Mouse (Mus musculus): ENCODE results near the gene Slc5a4a. TPM values are rescaled to one million over a fixed set of nuclear protein-coding genes. Genes with fewer than 3 reads are reported as not detected.

Slc5a4a gene
- polyA plus RNA-seq, 1 experiment from 2014 or later, result not detected

- no peaks in the 10 kb centered on the region for H3K4me1 ChIP-seq (replicated peaks)
- no peak overlapping the region for H3K9ac ChIP-seq
- no peak overlapping the region for H3K27ac ChIP-seq
- no peaks in the 10 kb centered on the region for H3K36me3 ChIP-seq
- no peak overlapping the region for H3K4me2 ChIP-seq
- 35% methylated on average over 2 of the region's 2 CpGs for WGBS
- no peak overlapping the region for H3K4me3 ChIP-seq
- H3K9me3 ChIP-seq (replicated peaks), result no peaks in the 10 kb centered on the region
- peaks cover 16% of the 10 kb centered on the region; the same call in 1 of the 2 replicates for H3K27me3 ChIP-seq
- ATAC-seq (replicated peaks; ENCODE audit: insufficient number of reproducible peaks, insufficient read depth, low FRiP score, low read depth), result no peak
Measured at GRCm38 (mm10) chr10:76174899-76175298, 27.6 kb downstream of the Slc5a4a start.

GRCm38 (mm10) chr10:76185216-76185615 is 38.0 kb downstream of the Slc5a4a start:
- no peak for ATAC-seq (replicated peaks; ENCODE audit: insufficient number of reproducible peaks, insufficient read depth, low FRiP score, low read depth)
- Histone ChIP-seq H3K4me3 (no peak overlapping the region), H3K27ac (no peak overlapping the region), H3K4me1 (replicated peaks) (no peaks in the 10 kb centered on the region), H3K4me2 (no peak overlapping the region), H3K9ac (no peak overlapping the region), H3K9me3 (replicated peaks) (no peaks in the 10 kb centered on the region), H3K27me3 (0 out of 2 replicates have a peak, but pooled peaks cover 4% of the 10 kb centered on the region), H3K36me3 (no peaks in the 10 kb centered on the region)
- WGBS, result 71% methylated on average over 4 of the region's 4 CpGs

GRCm38 (mm10) chr10:76188010-76188409 is 40.8 kb downstream of the Slc5a4a start:
- 84% methylated on average over 1 of the region's 1 CpGs for WGBS
- 0 out of 2 replicates have a peak, but pooled peaks cover 8% of the 10 kb centered on the region for H3K27me3 ChIP-seq
- H3K27ac ChIP-seq, result no peak overlapping the region
- no peaks in the 10 kb centered on the region for H3K36me3 ChIP-seq
- no peak for ATAC-seq (replicated peaks; ENCODE audit: insufficient number of reproducible peaks, insufficient read depth, low FRiP score, low read depth)
- H3K4me2 ChIP-seq, result no peak overlapping the region
- H3K4me1 ChIP-seq (replicated peaks), result no peaks in the 10 kb centered on the region
- no peak overlapping the region for H3K4me3 ChIP-seq
- H3K9me3 ChIP-seq (replicated peaks), result no peaks in the 10 kb centered on the region
- H3K9ac ChIP-seq, result no peak overlapping the region

- Histone ChIP-seq H3K27ac (no peak overlapping the region), H3K9me3 (replicated peaks) (no peaks in the 10 kb centered on the region), H3K4me2 (no peak overlapping the region), H3K4me1 (replicated peaks) (no peaks in the 10 kb centered on the region), H3K36me3 (no peaks in the 10 kb centered on the region), H3K4me3 (no peak overlapping the region), H3K27me3 (no peaks in the 10 kb centered on the region; the same call in 1 of the 2 replicates), H3K9ac (no peak overlapping the region)
- no peak for ATAC-seq (replicated peaks; ENCODE audit: insufficient number of reproducible peaks, insufficient read depth, low FRiP score, low read depth)
- WGBS, result 82% methylated on average over 3 of the region's 3 CpGs
Measured at GRCm38 (mm10) chr10:76201416-76201815, 54.2 kb downstream of the Slc5a4a start.

GRCm38 (mm10) chr10:76201978-76202377 is 54.7 kb downstream of the Slc5a4a start:
- no peak overlapping the region for H3K4me3 ChIP-seq
- H3K9ac ChIP-seq, result no peak overlapping the region
- WGBS, result 14% methylated on average over 7 of the region's 7 CpGs
- H3K27ac ChIP-seq, result no peak overlapping the region
- no peaks in the 10 kb centered on the region for H3K9me3 ChIP-seq (replicated peaks)
- no peak overlapping the region for H3K4me2 ChIP-seq
- ATAC-seq (replicated peaks; ENCODE audit: insufficient number of reproducible peaks, insufficient read depth, low FRiP score, low read depth), result no peak
- H3K36me3 ChIP-seq, result no peaks in the 10 kb centered on the region
- H3K27me3 ChIP-seq, result no peaks in the 10 kb centered on the region; the same call in 1 of the 2 replicates
- no peaks in the 10 kb centered on the region for H3K4me1 ChIP-seq (replicated peaks)

GRCm38 (mm10) chr10:76203798-76204283 is 56.6 kb downstream of the Slc5a4a start:
- H3K27me3 ChIP-seq, result no peaks in the 10 kb centered on the region; the same call in 1 of the 2 replicates
- ATAC-seq (replicated peaks; ENCODE audit: insufficient number of reproducible peaks, insufficient read depth, low FRiP score, low read depth), result no peak
- peak overlapping the region; percentile 69 for H3K4me2 ChIP-seq
- peak overlapping the region; percentile 47; the same call in 1 of the 2 replicates for H3K9ac ChIP-seq
- WGBS, result 9% methylated on average over 18 of the region's 18 CpGs
- no peaks in the 10 kb centered on the region for H3K4me1 ChIP-seq (replicated peaks)
- H3K9me3 ChIP-seq (replicated peaks), result no peaks in the 10 kb centered on the region
- H3K36me3 ChIP-seq, result peaks cover 16% of the 10 kb centered on the region
- peak overlapping the region; percentile 45 for H3K4me3 ChIP-seq
- H3K27ac ChIP-seq, result no peak overlapping the region

GRCm38 (mm10) chr10:76207262-76207796 is 60.1 kb downstream of the Slc5a4a start:
- Histone ChIP-seq H3K27ac (no peak overlapping the region), H3K4me2 (no peak overlapping the region), H3K36me3 (peaks cover 28% of the 10 kb centered on the region), H3K9me3 (replicated peaks) (no peaks in the 10 kb centered on the region), H3K9ac (no peak overlapping the region), H3K4me3 (no peak overlapping the region), H3K27me3 (no peaks in the 10 kb centered on the region; the same call in 1 of the 2 replicates), H3K4me1 (replicated peaks) (no peaks in the 10 kb centered on the region)
- no peak for ATAC-seq (replicated peaks; ENCODE audit: insufficient number of reproducible peaks, insufficient read depth, low FRiP score, low read depth)
- WGBS, result 89% methylated on average over 13 of the region's 13 CpGs

- WGBS, result 91% methylated on average over 8 of the region's 8 CpGs
- H3K4me3 ChIP-seq, result no peak overlapping the region
- H3K9me3 ChIP-seq (replicated peaks), result 0 out of 2 replicates have a peak, but pooled peaks cover 3% of the 10 kb centered on the region
- no peak overlapping the region for H3K27ac ChIP-seq
- no peaks in the 10 kb centered on the region for H3K27me3 ChIP-seq
- no peak for ATAC-seq (replicated peaks; ENCODE audit: insufficient number of reproducible peaks, insufficient read depth, low FRiP score, low read depth)
- H3K36me3 ChIP-seq, result peaks cover 42% of the 10 kb centered on the region
- no peak overlapping the region for H3K4me2 ChIP-seq
- H3K9ac ChIP-seq, result no peak overlapping the region
- H3K4me1 ChIP-seq (replicated peaks), result no peaks in the 10 kb centered on the region
Measured at GRCm38 (mm10) chr10:76209241-76209640, 62.0 kb downstream of the Slc5a4a start.

- Histone ChIP-seq H3K9me3 (replicated peaks) (0 out of 2 replicates have a peak, but pooled peaks cover 12% of the 10 kb centered on the region), H3K9ac (no peak overlapping the region), H3K27ac (no peak overlapping the region), H3K4me3 (no peak overlapping the region), H3K27me3 (no peaks in the 10 kb centered on the region), H3K4me2 (no peak overlapping the region), H3K36me3 (peaks cover 58% of the 10 kb centered on the region), H3K4me1 (replicated peaks) (no peaks in the 10 kb centered on the region)
- 93% methylated on average over 7 of the region's 7 CpGs for WGBS
- no peak for ATAC-seq (replicated peaks; ENCODE audit: insufficient number of reproducible peaks, insufficient read depth, low FRiP score, low read depth)
Measured at GRCm38 (mm10) chr10:76210806-76211205, 63.6 kb downstream of the Slc5a4a start.

GRCm38 (mm10) chr10:76212121-76212520 is 64.9 kb downstream of the Slc5a4a start:
- 89% methylated on average over 6 of the region's 6 CpGs for WGBS
- no peaks in the 10 kb centered on the region for H3K4me1 ChIP-seq (replicated peaks)
- no peaks in the 10 kb centered on the region for H3K27me3 ChIP-seq
- H3K4me2 ChIP-seq, result no peak overlapping the region
- H3K36me3 ChIP-seq, result peaks cover 68% of the 10 kb centered on the region
- ATAC-seq (replicated peaks; ENCODE audit: insufficient number of reproducible peaks, insufficient read depth, low FRiP score, low read depth), result no peak
- H3K9ac ChIP-seq, result no peak overlapping the region
- no peak overlapping the region for H3K4me3 ChIP-seq
- H3K9me3 ChIP-seq (replicated peaks), result 0 out of 2 replicates have a peak, but pooled peaks cover 12% of the 10 kb centered on the region
- H3K27ac ChIP-seq, result no peak overlapping the region

GRCm38 (mm10) chr10:76214161-76214560 is 66.9 kb downstream of the Slc5a4a start:
- H3K4me1 ChIP-seq (replicated peaks), result no peaks in the 10 kb centered on the region
- H3K4me2 ChIP-seq, result no peak overlapping the region
- 0 out of 2 replicates have a peak, but pooled peaks cover 12% of the 10 kb centered on the region for H3K9me3 ChIP-seq (replicated peaks)
- H3K9ac ChIP-seq, result no peak overlapping the region
- WGBS, result 88% methylated on average over 4 of the region's 4 CpGs
- no peak overlapping the region for H3K27ac ChIP-seq
- ATAC-seq (replicated peaks; ENCODE audit: insufficient number of reproducible peaks, insufficient read depth, low FRiP score, low read depth), result no peak
- H3K27me3 ChIP-seq, result no peaks in the 10 kb centered on the region
- no peak overlapping the region for H3K4me3 ChIP-seq
- H3K36me3 ChIP-seq, result peaks cover 56% of the 10 kb centered on the region

- Histone ChIP-seq H3K4me3 (no peak overlapping the region), H3K27ac (no peak overlapping the region), H3K36me3 (peaks cover 65% of the 10 kb centered on the region), H3K4me2 (no peak overlapping the region), H3K9ac (no peak overlapping the region), H3K9me3 (replicated peaks) (0 out of 2 replicates have a peak, but pooled peaks cover 12% of the 10 kb centered on the region), H3K4me1 (replicated peaks) (no peaks in the 10 kb centered on the region), H3K27me3 (no peaks in the 10 kb centered on the region)
- WGBS, result 93% methylated on average over 17 of the region's 17 CpGs
- no peak; the same call in 1 of the 2 replicates for ATAC-seq (replicated peaks; ENCODE audit: insufficient number of reproducible peaks, insufficient read depth, low FRiP score, low read depth)
Measured at GRCm38 (mm10) chr10:76217056-76217455, 69.8 kb downstream of the Slc5a4a start.
